ENCODE assay signal across 9 mouse cellular contexts in genomic region chr3:88140178-88140902, GRCm38 (mm10). TPM values are rescaled to one million over a fixed set of nuclear protein-coding genes. Genes with fewer than 3 reads are reported as not detected.
DNase-seq lines count a peak whose midpoint lies in the region; ATAC-seq lines count a peak whose summit lies in the region.
"Had no signal": no experiment of that assay in that cellular context is flagged by ENCODE, and none has a peak within 500 bp of the region (broad histone marks: within the 10 kb centered on the region; RNA-seq: fewer than 3 reads in every experiment).

No protein-coding gene starts in this region.

- no peak overlapping the region for H3K9ac ChIP-seq in embryonic facial prominence, embryonic 15.5 days
- no peak overlapping the region for H3K9ac ChIP-seq in midbrain, embryonic 14.5 days (replicated peaks; ENCODE audit: low read length)
- H3K9ac ChIP-seq: liver, embryonic 14.5 days had no signal

- peak overlapping the region; percentile 95 for H3K4me2 ChIP-seq in embryonic facial prominence, embryonic 15.5 days (replicated peaks)
- peak overlapping the region; percentile 98; the same call in 1 of the 2 replicates for H3K4me2 ChIP-seq in midbrain, embryonic 14.5 days (ENCODE audit: low read length)

- H3K27me3 ChIP-seq in embryonic facial prominence, embryonic 15.5 days, result no peaks in the 10 kb centered on the region
- H3K27me3 ChIP-seq in midbrain, embryonic 14.5 days (ENCODE audit: control insufficient read depth, insufficient read depth, low read length), result peaks cover 18% of the 10 kb centered on the region

- H3K4me1 ChIP-seq in embryonic facial prominence, embryonic 15.5 days, result peaks cover 62% of the 10 kb centered on the region
- H3K4me1 ChIP-seq in midbrain, embryonic 14.5 days (ENCODE audit: control insufficient read depth, insufficient read depth, low read length), result peaks cover 28% of the 10 kb centered on the region

- 8% methylated on average over 11 of the region's 11 CpGs for WGBS in embryonic facial prominence, embryonic 15.5 days
- 4% methylated on average over 11 of the region's 11 CpGs for WGBS in large intestine, adult 2 months
- 34% methylated on average over 11 of the region's 11 CpGs for WGBS in midbrain, embryonic 14.5 days

- no peaks in the 10 kb centered on the region for H3K36me3 ChIP-seq in embryonic facial prominence, embryonic 15.5 days
- H3K36me3 ChIP-seq in midbrain, embryonic 14.5 days (ENCODE audit: control insufficient read depth, insufficient read depth, low read length), result no peaks in the 10 kb centered on the region

- peak; percentile 54 to 62 for DNase-seq in right cerebral cortex, adult 2 months (ENCODE audit: low spot score in 2 of 2)
- DNase-seq in right cerebral cortex, postnatal 14 days, result no peak
- peak; percentile 78 for DNase-seq in heart, postnatal 4 days
- DNase-seq in large intestine, adult 2 months (ENCODE audit: low read depth, low spot score), result peak; percentile 78
- DNase-seq in midbrain, embryonic 14.5 days, result no peak
- no peak for DNase-seq in layer of hippocampus, postnatal 36 days
- no peak for DNase-seq in gastrocnemius, postnatal 14 days

- H3K27ac ChIP-seq in embryonic facial prominence, embryonic 15.5 days (replicated peaks), result peak overlapping the region; percentile 100
- peak overlapping the region; percentile 6; the same call in 1 of the 2 replicates for H3K27ac ChIP-seq in midbrain, embryonic 14.5 days (replicated peaks; ENCODE audit: low read depth, low read length)

- H3K4me3 ChIP-seq in embryonic facial prominence, embryonic 15.5 days (replicated peaks), result peak overlapping the region; percentile 62
- H3K4me3 ChIP-seq in midbrain, embryonic 14.5 days (replicated peaks; ENCODE audit: low read depth, low read length), result no peak overlapping the region

- ATAC-seq in embryonic facial prominence, embryonic 15.5 days (ENCODE audit: insufficient number of reproducible peaks, low FRiP score, low TSS enrichment, low read depth), result no peak
- ATAC-seq in midbrain, embryonic 14.5 days (ENCODE audit: low FRiP score, low TSS enrichment), result no peak

- no peaks in the 10 kb centered on the region for H3K9me3 ChIP-seq in embryonic facial prominence, embryonic 15.5 days (replicated peaks)
- H3K9me3 ChIP-seq in midbrain, embryonic 14.5 days (ENCODE audit: control insufficient read depth, low read length), result no peaks in the 10 kb centered on the region

- intact Hi-C loops in gastrocnemius, postnatal 14 days (cut with DNase I; ENCODE audit: low total_unique reads), result no loop called here

RNA-seq across cellular contexts. Expression of gene Mef2d, which starts 1.8 kb away (rescaled TPM):
- 31.0 and 31.1 TPM in 2 replicates for polyA plus RNA-seq in embryonic facial prominence, embryonic 15.5 days (2015; fragmentation: Nextera tagmentation; extraction: Ambion mirVana)
- 100 to 1,000 TPM; 115 to 120 TPM for total RNA-seq in heart, postnatal 4 days (2021)
- polyA plus RNA-seq in large intestine, adult 2 months (2012; rRNA removed), result 26.1 and 40.8 TPM in 2 replicates
- polyA plus RNA-seq in midbrain, embryonic 14.5 days (2014; fragmentation: Nextera tagmentation; extraction: Ambion mirVana), result 22.3 and 23.7 TPM in 2 replicates
- 100 to 1,000 TPM; 191 to 207 TPM for total RNA-seq in layer of hippocampus, postnatal 36 days (2021)
- total RNA-seq in gastrocnemius, postnatal 14 days (2021), result 100 to 1,000 TPM; 136 to 137 TPM

RNA-seq across cellular contexts. Expression of gene Iqgap3, which starts 58.6 kb away (rescaled TPM):
- polyA plus RNA-seq in embryonic facial prominence, embryonic 15.5 days (2015; fragmentation: Nextera tagmentation; extraction: Ambion mirVana), result 15.9 and 16.8 TPM in 2 replicates
- 10 to 100 TPM; 49.2 to 56.5 TPM for total RNA-seq in heart, postnatal 4 days (2021)
- 14.3 and 18.7 TPM in 2 replicates for polyA plus RNA-seq in large intestine, adult 2 months (2012; rRNA removed)
- polyA plus RNA-seq in midbrain, embryonic 14.5 days (2014; fragmentation: Nextera tagmentation; extraction: Ambion mirVana), result 2.7 and 3.5 TPM in 2 replicates
- under 1 TPM; 0.37 to 0.53 TPM for total RNA-seq in layer of hippocampus, postnatal 36 days (2021)
- total RNA-seq in gastrocnemius, postnatal 14 days (2021), result 1 to 10 TPM; 2.5 to 2.7 TPM

Comparison
In these comparisons a context has a peak if more than half of its experiments do, and no peak if none do; other contexts are left out.
1. DNase-seq: peak in right cerebral cortex, adult 2 months (2 of 2), heart, postnatal 4 days (single experiment) and large intestine, adult 2 months (single experiment); none in right cerebral cortex, postnatal 14 days (single experiment), midbrain, embryonic 14.5 days (single experiment), layer of hippocampus, postnatal 36 days (0 of 2) and gastrocnemius, postnatal 14 days (single experiment).
2. RNA of gene Iqgap3, which starts 58.6 kb away (total RNA-seq): 49.2 to 56.5 TPM in heart, postnatal 4 days; 2.5 to 2.7 TPM in gastrocnemius, postnatal 14 days and 0.37 to 0.53 TPM in layer of hippocampus, postnatal 36 days; every median in the first group is over 10 times any median in the second.